Mouse (Mus musculus): ENCODE measurements around the gene Ppp4r1. TPM values are rescaled to one million over a fixed set of nuclear protein-coding genes. Genes with fewer than 3 reads are reported as not detected.

The Ppp4r1 gene
- total RNA-seq, 2 experiments from 2014 or later, result 39.0 to 40.4 TPM

DNA sequence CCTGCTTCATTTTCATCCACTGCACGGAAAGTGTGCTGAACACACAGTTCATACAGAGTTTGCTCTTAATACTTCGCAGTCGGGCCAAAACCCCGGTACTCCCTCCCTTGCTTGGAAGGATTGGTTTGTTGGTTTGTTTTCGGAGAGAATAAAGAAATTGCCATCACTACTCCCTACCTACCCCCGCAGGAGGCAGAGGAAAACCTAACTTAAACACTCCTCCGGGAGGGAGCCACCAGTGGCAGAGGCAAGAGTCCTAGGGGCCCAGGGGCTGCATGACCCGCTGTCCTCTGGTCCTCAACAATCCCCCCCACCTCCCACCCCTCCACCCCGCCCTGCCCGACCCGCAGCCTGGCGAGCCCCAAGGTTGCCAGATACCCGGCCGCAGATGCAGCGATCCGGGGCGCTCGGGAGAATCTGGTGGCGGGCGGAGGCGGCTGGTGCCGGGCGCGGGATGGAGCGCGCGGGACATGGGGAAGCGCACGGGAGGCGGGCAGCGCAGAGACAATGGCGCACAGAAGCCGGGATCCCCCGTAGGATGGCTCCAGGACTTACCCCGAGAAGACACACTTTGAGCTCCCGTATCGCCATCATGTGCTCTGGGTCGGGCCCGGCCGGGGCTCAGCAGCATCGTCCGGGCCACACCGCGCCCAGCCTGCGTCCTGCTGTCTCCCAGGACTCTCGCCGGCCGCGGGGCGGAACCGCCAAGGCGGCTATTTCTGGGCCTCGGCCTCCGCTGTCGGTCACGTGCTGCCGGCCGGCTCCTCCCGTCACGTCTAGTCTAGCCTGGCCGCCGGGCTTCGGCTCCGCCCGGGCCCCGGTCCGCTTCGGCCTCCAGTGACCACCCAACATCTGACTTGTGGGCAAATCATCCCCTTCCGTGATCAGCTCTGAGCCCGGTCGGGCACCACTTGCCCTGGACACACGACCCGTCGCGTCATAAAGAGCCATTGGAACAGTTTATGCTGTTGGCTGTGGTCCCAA, 10.1 kb upstream of the Ppp4r1 start, which contains the start of gene Rab31:
Gene Rab31, minus strand, starts transcription at position 802 of the 984 bp plus-strand sequence.
- DNase-seq (ENCODE audit: low spot score in 2 of 2), result peak; percentile 72 to 73

DNA sequence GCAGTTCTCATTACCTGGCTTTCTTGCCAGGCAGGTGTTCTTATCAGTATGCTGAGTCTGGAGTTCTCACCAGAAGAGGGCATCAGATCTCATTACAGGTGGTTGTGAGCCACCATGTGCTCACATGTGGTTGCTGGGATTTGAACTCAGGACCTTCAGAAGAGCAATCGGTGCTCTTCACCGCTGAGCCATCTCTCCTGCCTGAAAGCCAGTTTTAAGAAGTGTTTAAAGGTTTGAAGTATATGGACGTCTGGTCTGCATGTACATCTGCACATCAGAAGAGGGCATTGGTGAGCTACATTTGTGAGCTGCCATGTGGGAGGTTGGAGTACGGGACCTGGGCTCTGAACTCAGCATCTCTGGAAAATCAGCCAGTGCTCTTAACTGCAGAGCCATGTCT, 8.8 kb upstream of the Ppp4r1 start:
- DNase-seq (ENCODE audit: low spot score in 2 of 2), result no peak

DNA sequence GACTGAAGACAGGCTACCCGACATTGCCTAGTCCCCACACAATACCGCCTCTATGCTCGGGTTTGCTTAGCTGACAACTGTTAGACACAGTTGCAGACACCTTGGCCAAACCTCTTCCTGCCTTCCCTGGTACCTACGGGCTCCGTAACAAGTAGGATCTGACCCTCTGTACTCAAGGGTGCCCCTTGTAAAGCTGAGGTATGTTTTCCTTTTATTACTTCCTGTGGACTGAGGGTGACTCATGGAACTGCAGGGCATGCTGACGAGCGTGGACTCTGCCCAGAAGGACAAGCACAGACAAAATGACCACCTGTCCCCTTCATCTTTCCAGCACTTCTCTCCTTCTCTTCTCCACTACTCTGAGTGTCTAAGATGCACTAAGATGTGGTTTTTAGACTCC, 7.9 kb upstream of the Ppp4r1 start:
- DNase-seq (ENCODE audit: low spot score in 2 of 2), result no peak

DNA sequence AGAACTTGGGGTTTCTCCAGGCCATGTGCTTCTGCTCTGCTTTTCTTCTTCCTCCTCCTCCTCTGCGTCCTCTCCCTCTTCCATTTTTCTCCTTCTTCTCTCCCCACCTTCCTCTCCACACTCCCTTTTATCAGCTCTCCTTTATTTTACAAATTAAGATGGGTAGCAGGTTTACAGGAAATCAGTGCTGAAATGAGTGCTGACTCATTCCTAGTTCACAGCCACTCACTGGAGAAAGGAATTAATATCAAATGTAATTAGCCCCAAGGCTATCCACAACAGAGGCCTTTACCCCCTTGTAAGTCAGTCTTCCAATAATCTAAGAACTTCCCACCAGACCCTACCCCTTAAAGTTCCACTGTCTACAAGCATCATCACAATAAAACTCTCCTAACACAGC, 6.1 kb upstream of the Ppp4r1 start:
- no peak for DNase-seq (ENCODE audit: low spot score in 2 of 2)

DNA sequence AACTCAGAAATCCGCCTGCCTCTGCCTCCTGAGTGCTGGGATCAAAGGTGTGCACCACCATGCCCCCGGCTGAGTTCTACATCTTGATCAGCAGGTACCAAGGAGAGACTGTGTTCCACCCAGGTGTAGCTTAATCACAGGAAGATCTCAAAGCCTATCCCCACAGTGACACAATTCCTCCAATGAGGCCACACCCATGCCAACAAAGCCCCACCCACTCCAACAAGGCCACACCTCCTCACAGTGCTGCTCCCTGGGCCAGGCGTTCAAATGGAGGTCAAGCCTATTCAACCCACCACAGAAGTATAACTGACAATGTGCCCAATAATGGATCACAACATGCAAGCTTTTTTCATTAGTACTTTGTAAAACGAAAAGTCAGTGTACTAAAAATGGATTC, 4.9 kb upstream of the Ppp4r1 start:
- DNase-seq (ENCODE audit: low spot score in 2 of 2), result no peak

DNA sequence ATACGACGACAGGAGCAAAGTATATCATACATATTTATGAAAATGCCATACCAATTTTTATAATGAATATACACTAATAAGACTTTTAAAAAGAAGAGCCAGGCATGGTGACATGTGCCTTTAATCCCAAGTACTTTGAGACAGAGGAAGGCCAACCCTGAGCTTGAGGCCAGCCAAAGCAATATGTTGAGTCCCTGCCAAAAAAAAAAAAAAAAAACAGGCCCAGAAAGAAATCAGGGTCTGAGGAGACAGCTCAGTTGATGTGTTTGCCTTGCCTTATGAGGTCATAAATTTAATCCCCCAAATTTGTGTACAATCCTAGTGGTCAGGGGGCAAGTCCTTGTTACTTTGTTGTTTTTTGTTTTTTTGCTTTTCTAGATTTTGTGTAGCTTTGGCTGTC, 1.4 kb upstream of the Ppp4r1 start:
- DNase-seq (ENCODE audit: low spot score in 2 of 2), result no peak

DNA sequence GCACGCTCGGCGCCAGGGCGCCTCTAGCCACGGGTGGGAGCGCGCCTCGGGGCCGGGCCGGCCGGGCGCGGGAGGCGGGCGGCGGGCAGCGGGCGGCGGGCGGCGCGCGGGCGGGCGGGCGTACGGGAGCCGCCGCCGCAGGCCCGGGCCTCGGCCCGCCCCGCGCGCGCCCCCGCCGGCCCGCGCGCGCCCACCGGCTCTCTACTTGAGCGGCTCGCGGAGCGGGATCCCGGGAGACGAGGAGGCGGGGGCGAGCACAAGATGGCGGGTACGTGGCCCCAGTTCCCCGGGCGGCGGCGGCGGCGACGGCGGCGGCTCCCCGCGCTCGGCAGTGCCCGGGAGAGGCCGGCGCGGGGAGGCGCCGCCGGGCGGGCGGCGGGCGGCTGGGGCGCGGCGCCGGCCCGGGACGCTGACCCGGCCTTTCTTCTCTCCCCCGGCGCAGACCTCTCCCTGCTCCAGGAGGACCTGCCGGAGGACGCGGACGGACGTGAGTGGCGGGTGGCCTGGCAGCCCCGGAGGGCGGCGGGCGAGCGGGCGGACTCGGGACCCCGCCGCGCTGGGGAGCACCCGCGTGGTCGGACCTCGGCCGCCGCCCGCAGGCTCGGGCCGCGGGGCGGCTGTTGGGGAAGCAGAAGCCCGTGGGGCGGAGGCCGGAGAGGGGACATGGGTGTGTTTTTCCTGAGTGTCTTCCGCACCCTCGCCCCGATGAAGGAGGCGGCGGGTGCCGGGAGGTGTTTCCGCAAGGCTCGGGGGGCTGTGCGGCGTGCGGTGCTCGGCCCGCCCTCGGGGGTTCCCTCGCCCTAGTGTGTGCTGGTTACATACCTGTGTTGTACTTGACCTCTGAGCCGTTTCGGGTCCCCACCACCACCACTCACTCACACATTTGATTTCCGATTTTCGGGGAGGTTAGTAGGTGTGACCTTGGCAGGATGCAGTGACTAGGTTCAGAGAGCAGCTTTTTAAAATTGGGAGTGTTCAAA, 1.1 kb downstream of the Ppp4r1 start:
- peak; percentile 55 to 75 for DNase-seq (ENCODE audit: low spot score in 2 of 2)

DNA sequence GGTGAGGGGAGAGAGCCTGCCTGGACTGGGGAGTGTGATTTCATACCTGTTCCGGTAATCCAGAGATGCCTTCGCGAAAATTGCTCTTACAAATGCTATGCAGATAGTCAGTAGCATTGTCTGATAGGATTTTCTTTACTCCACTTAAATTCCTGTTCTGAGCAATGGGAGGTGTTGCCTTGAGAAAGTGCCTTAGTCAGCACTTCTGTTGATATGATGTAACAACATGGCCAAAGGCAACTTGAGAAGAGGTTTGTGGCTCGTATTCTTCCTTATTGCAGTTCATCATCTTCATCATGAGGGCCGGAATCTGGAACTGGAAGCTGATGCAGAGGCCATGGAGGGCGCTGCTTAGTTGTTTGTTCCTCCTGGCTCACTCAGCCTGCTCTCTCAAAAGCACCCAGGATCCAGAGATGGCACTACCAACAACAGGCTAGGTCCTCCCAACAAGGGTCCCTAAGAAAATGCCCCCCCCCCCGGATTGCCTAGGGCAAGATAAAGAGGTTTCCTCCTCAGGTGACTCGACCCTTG, 2.3 kb downstream of the Ppp4r1 start:
- no peak for DNase-seq (ENCODE audit: low spot score in 2 of 2)

DNA sequence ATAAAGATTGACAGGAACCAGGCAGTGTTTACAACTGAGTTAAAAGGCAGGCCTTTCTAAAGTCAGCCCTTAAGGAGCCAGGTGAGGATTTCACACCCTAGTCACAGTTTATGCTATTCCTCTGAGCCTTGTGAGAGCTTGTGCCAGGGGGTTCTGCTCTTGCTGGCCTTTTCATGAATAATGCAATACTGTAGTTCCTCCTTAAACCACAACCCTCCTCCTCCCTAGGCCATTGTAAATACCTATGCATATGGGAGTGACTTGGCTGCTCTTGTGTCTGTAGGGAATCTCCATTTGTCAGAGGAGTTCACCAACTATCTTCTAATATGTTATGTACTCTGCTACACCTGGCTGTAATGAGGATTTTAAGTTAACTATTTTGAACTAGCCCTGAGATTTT, 3.3 kb downstream of the Ppp4r1 start:
- DNase-seq (ENCODE audit: low spot score in 2 of 2), result no peak

DNA sequence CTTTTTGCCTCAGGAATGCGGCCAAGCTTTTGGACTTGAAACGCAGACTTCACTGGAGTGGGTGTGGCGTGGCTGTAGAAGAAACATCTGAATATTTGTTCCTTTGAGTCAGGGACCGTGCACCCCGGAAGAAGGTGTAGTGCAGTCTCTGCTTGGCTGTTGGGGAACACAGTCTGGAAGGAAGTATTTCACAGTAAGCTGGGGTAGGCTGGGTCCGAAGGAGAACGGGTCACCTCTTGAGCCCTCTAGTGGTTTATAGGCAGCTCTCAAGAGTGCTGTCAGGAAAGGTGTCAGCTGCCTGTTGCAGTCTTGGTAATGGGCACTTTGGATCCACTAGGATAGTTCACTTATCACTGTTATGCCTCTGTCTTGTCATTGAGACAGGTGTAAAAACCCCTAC, 3.9 kb downstream of the Ppp4r1 start:
- no peak for DNase-seq (ENCODE audit: low spot score in 2 of 2)

DNA sequence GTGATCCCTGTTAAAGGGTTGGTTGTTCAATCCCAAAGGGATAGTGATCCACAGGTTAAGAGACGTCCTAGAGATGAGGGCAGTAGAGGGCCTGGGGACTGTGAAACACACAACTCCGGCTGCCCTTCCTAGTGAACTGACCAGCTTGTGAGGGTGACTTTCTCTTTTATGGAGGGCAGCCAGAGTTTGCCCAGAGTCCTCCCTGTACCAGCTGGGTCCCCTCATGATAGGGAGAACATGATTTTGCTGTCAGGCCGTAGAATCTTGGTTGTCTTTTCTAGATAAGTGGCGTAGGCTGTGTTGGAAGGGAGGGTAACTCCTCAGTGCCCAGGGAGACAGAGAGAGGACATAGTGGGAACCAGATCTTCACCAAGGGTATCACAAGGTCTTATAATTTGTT, 4.9 kb downstream of the Ppp4r1 start:
- no peak for DNase-seq (ENCODE audit: low spot score in 2 of 2)

DNA sequence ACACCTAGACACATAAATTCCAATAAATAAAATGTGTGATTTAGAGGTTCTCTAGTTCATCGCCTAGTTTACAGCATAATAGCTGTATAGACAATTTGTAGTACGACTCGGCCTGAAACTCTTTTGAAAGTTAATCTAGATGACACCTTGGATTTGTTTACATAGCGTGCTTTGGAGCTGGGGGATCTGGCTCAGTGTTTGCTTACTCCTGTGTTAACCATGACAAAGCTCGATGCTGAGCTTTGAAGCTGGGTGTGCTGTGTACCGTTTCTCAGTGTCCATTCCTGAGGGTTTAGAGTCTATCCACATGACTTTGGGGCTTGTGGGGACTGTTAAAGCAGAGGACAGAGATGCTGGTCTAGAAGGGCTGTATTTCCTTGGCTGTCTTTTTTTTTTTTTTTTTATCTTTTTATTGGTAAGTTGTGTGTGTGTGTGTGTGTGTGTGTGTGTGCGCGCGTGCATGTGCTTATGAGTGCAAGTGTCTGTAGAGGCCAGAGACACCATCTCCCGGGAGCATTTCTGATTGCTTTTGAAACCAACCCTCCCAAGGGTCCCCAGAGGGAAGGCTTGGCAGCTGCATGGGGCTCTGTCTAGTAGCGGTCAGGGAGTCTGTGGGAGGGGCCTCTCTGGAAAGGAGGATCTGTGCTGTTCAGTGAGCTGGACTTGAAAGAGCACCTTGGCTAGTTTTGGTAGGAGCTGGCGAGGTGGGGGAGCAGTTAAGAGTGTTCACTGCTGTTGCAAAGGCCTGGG, 6.3 kb downstream of the Ppp4r1 start:
- no peak for DNase-seq (ENCODE audit: low spot score in 2 of 2)

DNA sequence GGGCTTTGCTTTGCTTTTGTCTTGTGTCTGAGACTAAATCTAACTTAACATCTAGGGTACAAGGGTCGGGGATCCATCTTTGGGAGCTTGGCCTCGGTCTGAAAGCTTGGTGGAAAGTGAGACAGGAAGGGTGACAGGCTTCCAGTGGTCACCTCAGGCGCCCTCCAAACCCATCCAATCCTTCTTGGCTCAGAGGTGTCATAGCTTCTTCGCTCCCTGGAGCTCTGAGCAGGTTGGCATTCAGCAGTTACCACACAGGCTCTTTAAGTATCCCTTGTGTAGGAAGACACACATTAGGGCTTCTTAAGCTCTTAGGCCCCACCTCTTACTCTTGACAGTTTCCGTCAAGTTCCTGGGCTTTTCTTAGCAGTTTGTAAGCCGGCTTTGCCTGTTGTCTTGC, 7.2 kb downstream of the Ppp4r1 start:
- no peak for DNase-seq (ENCODE audit: low spot score in 2 of 2)

DNA sequence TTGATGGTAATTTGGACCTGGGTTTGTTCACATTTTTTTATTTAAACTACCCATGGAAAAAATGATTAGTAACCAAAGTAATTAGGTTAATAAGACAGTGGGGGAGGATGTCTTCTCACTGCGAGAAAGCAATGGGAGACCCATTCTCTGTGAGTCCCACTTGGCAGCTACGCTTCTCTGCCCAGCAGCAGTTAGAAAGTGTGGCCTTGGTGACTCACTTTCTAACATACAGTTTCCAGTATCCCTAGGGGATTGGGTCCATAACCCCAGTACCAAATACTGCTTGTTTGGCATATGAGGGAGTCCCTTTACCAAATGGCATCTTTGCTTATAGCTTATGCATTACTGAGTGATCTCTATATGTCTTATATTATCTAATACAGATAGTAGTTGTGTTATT, 8.8 kb downstream of the Ppp4r1 start:
- DNase-seq (ENCODE audit: low spot score in 2 of 2), result no peak

DNA sequence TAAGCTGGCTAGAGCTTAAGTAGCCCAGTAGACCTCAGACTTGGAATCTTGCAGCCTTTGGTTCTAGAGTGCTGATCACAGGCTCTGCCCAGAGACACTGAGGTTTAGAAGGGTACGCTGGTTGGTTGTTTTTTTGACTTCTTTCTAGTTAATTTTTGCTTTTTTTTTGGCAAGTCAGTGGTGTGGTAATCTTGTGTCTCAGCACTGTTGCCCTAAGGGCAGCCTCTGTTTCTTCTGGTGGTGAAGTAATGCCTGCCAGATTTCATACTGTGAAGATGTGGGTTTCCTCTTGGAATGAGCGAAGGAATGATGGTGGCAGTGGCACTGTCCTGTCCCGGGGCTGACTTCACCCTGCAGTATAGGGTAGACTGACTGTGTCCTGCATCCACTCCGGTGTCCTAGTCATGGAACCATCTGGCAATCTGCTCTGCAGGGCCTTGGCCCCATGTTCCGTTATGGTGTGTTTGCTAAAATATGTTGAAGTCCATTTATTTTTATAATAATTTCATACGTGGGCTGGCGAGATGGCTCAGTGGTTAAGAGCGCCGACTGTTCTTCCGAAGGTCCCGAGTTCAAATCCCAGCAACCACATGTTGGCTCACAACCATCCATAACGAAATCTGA, 11.0 kb downstream of the Ppp4r1 start:
- DNase-seq (ENCODE audit: low spot score in 2 of 2), result no peak

DNA sequence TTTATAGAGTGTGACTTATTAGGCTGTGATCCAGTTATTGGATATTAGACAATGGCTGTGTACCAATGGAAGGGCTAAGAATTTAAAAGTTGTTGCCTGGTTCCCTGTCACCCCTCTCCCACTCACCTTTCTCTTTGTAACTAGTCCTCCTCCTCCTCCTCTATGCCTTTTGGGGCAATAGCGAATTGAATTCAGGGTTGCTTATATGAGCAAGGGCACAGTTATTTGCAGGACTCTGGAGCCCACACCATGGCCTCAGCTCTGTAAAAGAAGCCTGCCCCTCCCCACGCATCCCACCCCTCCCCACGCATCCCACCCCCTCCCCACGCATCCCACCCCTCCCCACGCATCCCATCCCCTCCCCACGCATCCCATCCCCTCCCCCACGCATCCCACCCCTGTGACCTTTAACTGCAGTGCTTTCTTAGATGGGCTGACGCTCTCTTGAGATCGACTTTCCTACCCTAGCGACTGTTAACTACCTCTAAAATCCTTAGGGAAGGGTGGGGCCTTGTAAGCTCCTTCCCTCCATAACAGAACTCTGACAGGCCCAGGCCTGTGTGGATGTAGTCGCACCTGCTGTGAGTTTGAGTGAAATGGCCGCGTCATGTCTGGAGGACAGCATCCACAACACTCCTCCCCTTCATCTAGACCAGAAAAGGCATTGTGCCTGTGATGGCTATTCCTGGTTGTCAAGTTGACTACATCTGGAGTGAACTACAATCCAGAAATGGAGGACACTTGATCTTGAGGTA, 11.9 kb downstream of the Ppp4r1 start:
- DNase-seq (ENCODE audit: low spot score in 2 of 2), result no peak

DNA sequence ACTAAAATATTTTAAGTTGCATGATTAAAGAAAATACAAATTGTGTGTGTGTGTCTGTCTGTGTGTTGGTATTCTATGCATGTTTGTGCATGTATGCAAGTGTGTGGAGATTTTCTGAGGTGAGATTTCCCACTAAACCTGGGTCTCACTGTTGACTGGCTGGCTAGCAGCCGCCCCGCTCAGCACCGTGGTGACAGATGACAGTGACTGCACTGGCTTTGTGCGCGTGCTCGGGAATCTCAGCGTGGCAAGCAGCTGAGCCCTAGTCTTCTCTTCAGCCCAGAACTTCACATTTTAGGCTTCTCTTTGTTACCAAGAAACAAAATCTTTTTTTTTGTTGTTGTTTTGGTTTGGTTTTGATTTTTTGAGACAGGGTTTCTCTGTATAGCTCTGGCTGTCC, 13.7 kb downstream of the Ppp4r1 start:
- DNase-seq (ENCODE audit: low spot score in 2 of 2), result no peak

DNA sequence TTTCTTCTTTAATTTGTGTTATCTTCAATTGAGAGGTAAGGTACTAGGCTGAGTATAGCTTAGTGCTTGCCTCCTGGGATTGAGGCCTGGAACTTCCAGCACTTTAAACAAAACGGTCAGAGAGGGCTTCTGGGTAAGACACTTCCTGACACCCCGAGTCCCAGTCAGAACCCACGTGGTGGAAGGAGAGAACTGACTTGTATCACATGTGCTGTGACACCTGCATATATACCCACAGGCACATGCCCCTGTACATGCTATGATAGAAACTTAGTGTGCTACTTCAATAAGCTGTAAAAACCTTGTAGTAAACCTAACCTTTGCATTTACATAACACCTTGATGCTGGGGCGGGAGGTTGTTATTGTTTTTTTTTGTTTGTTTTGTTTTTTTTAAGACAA, 16.1 kb downstream of the Ppp4r1 start:
- DNase-seq (ENCODE audit: low spot score in 2 of 2), result no peak

DNA sequence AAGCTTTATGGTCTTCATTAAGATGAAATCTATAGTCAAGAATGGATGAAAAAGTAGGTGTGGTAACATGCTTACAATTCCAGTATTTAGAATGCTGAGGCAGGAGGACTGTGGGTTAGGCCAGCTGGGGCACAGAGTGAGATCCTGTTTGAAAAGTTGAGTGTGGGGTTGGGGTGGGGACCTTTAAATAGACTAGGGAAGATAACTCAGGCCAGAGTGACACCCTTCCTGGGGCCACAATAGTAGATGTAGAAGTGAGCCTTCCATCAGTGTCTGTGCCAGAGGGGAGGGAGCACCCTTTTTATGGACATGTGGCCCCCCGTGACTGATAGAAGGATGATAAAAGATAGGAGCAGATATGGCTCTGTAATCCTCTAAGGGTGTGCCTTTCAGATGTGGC, 17.0 kb downstream of the Ppp4r1 start:
- no peak for DNase-seq (ENCODE audit: low spot score in 2 of 2)

DNA sequence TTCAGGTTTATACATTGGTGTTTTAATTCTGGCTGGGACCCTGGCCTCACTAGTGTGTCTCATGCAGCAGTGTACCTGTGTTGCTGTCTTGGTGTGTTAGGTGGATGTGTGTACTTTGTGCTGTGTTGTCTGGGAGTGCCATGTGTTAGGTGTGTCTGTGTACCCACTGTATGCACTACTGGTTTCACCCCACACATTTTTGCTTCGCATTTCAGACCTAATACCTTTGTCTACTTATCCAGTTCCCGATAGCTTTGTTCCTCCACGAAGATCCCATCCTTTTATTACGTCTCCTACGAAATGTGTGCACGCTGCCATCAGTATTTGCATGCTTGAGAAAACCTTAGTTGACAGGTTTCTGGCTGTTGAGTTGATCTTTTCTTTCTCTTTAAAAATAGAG, 18.1 kb downstream of the Ppp4r1 start:
- no peak for DNase-seq (ENCODE audit: low spot score in 2 of 2)
